Mouse (Mus musculus) bone marrow macrophage, adult 2 months (primary cell): ENCODE data around the gene Gm43191.

Experiments
- CTCF ChIP-seq: IDR thresholded peaks from 2 replicates; pipeline ENCODE4 v1.5.1; 2012; ENCODE audit warnings: low read depth, mild to moderate bottlenecking, low read length, moderate library complexity
- POLR2A ChIP-seq: IDR thresholded peaks from 2 replicates; pipeline ENCODE4 v1.6.1; 2012; ENCODE audit warnings: mild to moderate bottlenecking, low read depth, low read length, borderline replicate concordance

- no peak for TF ChIP-seq CTCF
- TF ChIP-seq POLR2A = no peak
These were observed 43.2 kb downstream of the Gm43191 start for GRCm38 (mm10) chr3:116637693-116638476.
